Mouse (Mus musculus): ENCODE data around the gene Grid2. TPM values are rescaled to one million over a fixed set of nuclear protein-coding genes. Genes with fewer than 3 reads are reported as not detected.

The Grid2 gene
- polyA plus RNA-seq, 1 experiment from 2014 or later, result 2.4 TPM

- Histone ChIP-seq H3K4me3 (ENCODE audit: low read depth, low read length) (no peak overlapping the region), H3K4me1 (ENCODE audit: control insufficient read depth, insufficient read depth, low read length) (peaks cover 21% of the 10 kb centered on the region), H3K9me3 (ENCODE audit: control insufficient read depth, low read length) (no peaks in the 10 kb centered on the region), H3K27ac (replicated peaks; ENCODE audit: low read depth, low read length) (no peak overlapping the region), H3K36me3 (ENCODE audit: control insufficient read depth, insufficient read depth, low read length) (no peaks in the 10 kb centered on the region), H3K9ac (ENCODE audit: low read depth, low read length) (no peak overlapping the region), H3K27me3 (replicated peaks; ENCODE audit: control insufficient read depth, insufficient read depth, low read length) (peaks cover 94% of the 10 kb centered on the region), H3K4me2 (ENCODE audit: low read depth, low read length) (no peak overlapping the region)
- no peak for DNase-seq (ENCODE audit: low spot score)
- ATAC-seq (ENCODE audit: low read depth), result no peak
- 8% methylated on average over 7 of the region's 7 CpGs for WGBS
Measured at GRCm38 (mm10) chr6:64731126-64731525, 1475.5 kb downstream of the Grid2 start.

- no peak overlapping the region for H3K4me2 ChIP-seq (ENCODE audit: low read depth, low read length)
- WGBS, result 6% methylated on average over 8 of the region's 8 CpGs
- DNase-seq (ENCODE audit: low spot score), result no peak
- peaks cover 97% of the 10 kb centered on the region for H3K27me3 ChIP-seq (replicated peaks; ENCODE audit: control insufficient read depth, insufficient read depth, low read length)
- H3K36me3 ChIP-seq (ENCODE audit: control insufficient read depth, insufficient read depth, low read length), result no peaks in the 10 kb centered on the region
- ATAC-seq (ENCODE audit: low read depth), result no peak
- no peak overlapping the region for H3K9ac ChIP-seq (ENCODE audit: low read depth, low read length)
- no peak overlapping the region for H3K27ac ChIP-seq (replicated peaks; ENCODE audit: low read depth, low read length)
- H3K9me3 ChIP-seq (ENCODE audit: control insufficient read depth, low read length), result no peaks in the 10 kb centered on the region
- peaks cover 21% of the 10 kb centered on the region for H3K4me1 ChIP-seq (ENCODE audit: control insufficient read depth, insufficient read depth, low read length)
- no peak overlapping the region for H3K4me3 ChIP-seq (ENCODE audit: low read depth, low read length)
Measured at GRCm38 (mm10) chr6:64731621-64732320, 1476.1 kb downstream of the Grid2 start.

GRCm38 (mm10) chr6:64733311-64733710 lies 1477.6 kb downstream of the Grid2 start:
- no peak overlapping the region for H3K4me2 ChIP-seq (ENCODE audit: low read depth, low read length)
- peaks cover 88% of the 10 kb centered on the region for H3K27me3 ChIP-seq (replicated peaks; ENCODE audit: control insufficient read depth, insufficient read depth, low read length)
- H3K9ac ChIP-seq (ENCODE audit: low read depth, low read length), result no peak overlapping the region
- H3K9me3 ChIP-seq (ENCODE audit: control insufficient read depth, low read length), result no peaks in the 10 kb centered on the region
- ATAC-seq (ENCODE audit: low read depth) (no peak), DNase-seq (ENCODE audit: low spot score) (no peak)
- no peak overlapping the region for H3K4me3 ChIP-seq (ENCODE audit: low read depth, low read length)
- H3K27ac ChIP-seq (replicated peaks; ENCODE audit: low read depth, low read length), result no peak overlapping the region
- H3K4me1 ChIP-seq (ENCODE audit: control insufficient read depth, insufficient read depth, low read length), result peaks cover 14% of the 10 kb centered on the region
- no peaks in the 10 kb centered on the region for H3K36me3 ChIP-seq (ENCODE audit: control insufficient read depth, insufficient read depth, low read length)
- WGBS, result 5% methylated on average over 4 of the region's 4 CpGs

- peak; percentile 71 for ATAC-seq (ENCODE audit: low read depth)
- H3K9ac ChIP-seq (ENCODE audit: low read depth, low read length), result peak overlapping the region; percentile 40; the same call in 1 of the 2 replicates
Measured at GRCm38 (mm10) chr6:64734441-64735320, 1479.0 kb downstream of the Grid2 start.

GRCm38 (mm10) chr6:64736317-64736716 lies 1480.6 kb downstream of the Grid2 start:
- H3K4me3 ChIP-seq (ENCODE audit: low read depth, low read length), result no peak overlapping the region
- DNase-seq (ENCODE audit: low spot score) (no peak), ATAC-seq (ENCODE audit: low read depth) (no peak)
- H3K36me3 ChIP-seq (ENCODE audit: control insufficient read depth, insufficient read depth, low read length), result no peaks in the 10 kb centered on the region
- H3K4me2 ChIP-seq (ENCODE audit: low read depth, low read length), result no peak overlapping the region
- H3K9me3 ChIP-seq (ENCODE audit: control insufficient read depth, low read length), result no peaks in the 10 kb centered on the region
- H3K4me1 ChIP-seq (ENCODE audit: control insufficient read depth, insufficient read depth, low read length), result 0 out of 2 replicates have a peak, but pooled peaks cover 3% of the 10 kb centered on the region
- no peak overlapping the region for H3K27ac ChIP-seq (replicated peaks; ENCODE audit: low read depth, low read length)
- no peak overlapping the region for H3K9ac ChIP-seq (ENCODE audit: low read depth, low read length)
- peaks cover 61% of the 10 kb centered on the region for H3K27me3 ChIP-seq (replicated peaks; ENCODE audit: control insufficient read depth, insufficient read depth, low read length)
- 74% methylated on average over 4 of the region's 4 CpGs for WGBS

More at GRCm38 (mm10) chr6:64734441-64735320, 1479.0 kb downstream of the Grid2 start:
- WGBS, result 1% methylated on average over 41 of the region's 54 CpGs
- Histone ChIP-seq H3K27me3 (replicated peaks; ENCODE audit: control insufficient read depth, insufficient read depth, low read length) (peaks cover 75% of the 10 kb centered on the region), H3K4me2 (ENCODE audit: low read depth, low read length) (peak overlapping the region; percentile 92), H3K27ac (replicated peaks; ENCODE audit: low read depth, low read length) (no peak overlapping the region), H3K36me3 (ENCODE audit: control insufficient read depth, insufficient read depth, low read length) (no peaks in the 10 kb centered on the region), H3K9me3 (ENCODE audit: control insufficient read depth, low read length) (no peaks in the 10 kb centered on the region), H3K4me1 (ENCODE audit: control insufficient read depth, insufficient read depth, low read length) (peaks cover 6% of the 10 kb centered on the region), H3K4me3 (ENCODE audit: low read depth, low read length) (peak overlapping the region; percentile 47)
- DNase-seq (ENCODE audit: low spot score), result peak; percentile 37

- H3K9me3 ChIP-seq (ENCODE audit: control insufficient read depth, low read length), result no peaks in the 10 kb centered on the region
Measured at GRCm38 (mm10) chr6:64742915-64743489, 1487.3 kb downstream of the Grid2 start.

More at GRCm38 (mm10) chr6:64742915-64743489, 1487.3 kb downstream of the Grid2 start:
- H3K36me3 ChIP-seq (ENCODE audit: control insufficient read depth, insufficient read depth, low read length), result no peaks in the 10 kb centered on the region
- no peak overlapping the region for H3K4me2 ChIP-seq (ENCODE audit: low read depth, low read length)
- no peaks in the 10 kb centered on the region for H3K27me3 ChIP-seq (replicated peaks; ENCODE audit: control insufficient read depth, insufficient read depth, low read length)
- no peaks in the 10 kb centered on the region for H3K4me1 ChIP-seq (ENCODE audit: control insufficient read depth, insufficient read depth, low read length)
- no peak for ATAC-seq (ENCODE audit: low read depth)
- H3K27ac ChIP-seq (replicated peaks; ENCODE audit: low read depth, low read length), result no peak overlapping the region
- no peak overlapping the region for H3K4me3 ChIP-seq (ENCODE audit: low read depth, low read length)
- no peak for DNase-seq (ENCODE audit: low spot score)
- WGBS, result 75% methylated on average over 2 of the region's 2 CpGs
- H3K9ac ChIP-seq (ENCODE audit: low read depth, low read length), result no peak overlapping the region
